Mouse (Mus musculus) thymus, adult 2 months (tissue): ENCODE results near the gene Rbms1.

Source experiments
- CTCF ChIP-seq: fragments of 200-500 bp; IDR thresholded peaks from 2 replicates; pipeline ENCODE4 v1.5.1; 2012; ENCODE audit warnings: mild to moderate bottlenecking, control low read depth, low read length, moderate library complexity, borderline replicate concordance; ENCODE audit not compliant: control insufficient read depth, poor library complexity, insufficient read depth; ENCODE audit errors: extremely low read depth
- POLR2A ChIP-seq: fragments of 200-500 bp; IDR thresholded peaks from 2 replicates; pipeline ENCODE4 v1.6.1; 2012; ENCODE audit warnings: mild to moderate bottlenecking, low read length, control low read depth, moderate library complexity; ENCODE audit not compliant: control insufficient read depth, poor library complexity, insufficient read depth; ENCODE audit errors: extremely low read depth

GRCm38 (mm10) chr2:60818632-60819031 lies 144.4 kb downstream of the Rbms1 start:
- TF ChIP-seq CTCF (no peak), POLR2A (no peak)
